Mouse (Mus musculus) liver, adult 2 months (tissue): ENCODE measurements at regions not wholly inside any gene's neighbourhood (a gene's known extent, or its start where the extent isn't known, plus 50 kb on each side); places are given as distances from the start of the nearest gene placed in this dataset.

Experiments
- CTCF ChIP-seq: fragments of 200-500 bp; IDR thresholded peaks from 2 replicates; pipeline ENCODE4 v1.5.1; 2011; ENCODE audit warnings: low read depth, low read length, control low read depth
- POLR2A ChIP-seq: fragments of 200-500 bp; IDR thresholded peaks from 2 replicates; pipeline ENCODE4 v1.6.1; 2011; ENCODE audit warnings: low read length, control low read depth; ENCODE audit not compliant: insufficient read depth; ENCODE audit errors: extremely low read depth

GRCm38 (mm10) chr9:17865528-17865927 lies 426.4 kb upstream of the Chordc1 start:
- TF ChIP-seq CTCF (no peak), POLR2A (no peak)
